Comparison of ENCODE assay signal across 22 mouse cellular contexts in the genomic region with DNA sequence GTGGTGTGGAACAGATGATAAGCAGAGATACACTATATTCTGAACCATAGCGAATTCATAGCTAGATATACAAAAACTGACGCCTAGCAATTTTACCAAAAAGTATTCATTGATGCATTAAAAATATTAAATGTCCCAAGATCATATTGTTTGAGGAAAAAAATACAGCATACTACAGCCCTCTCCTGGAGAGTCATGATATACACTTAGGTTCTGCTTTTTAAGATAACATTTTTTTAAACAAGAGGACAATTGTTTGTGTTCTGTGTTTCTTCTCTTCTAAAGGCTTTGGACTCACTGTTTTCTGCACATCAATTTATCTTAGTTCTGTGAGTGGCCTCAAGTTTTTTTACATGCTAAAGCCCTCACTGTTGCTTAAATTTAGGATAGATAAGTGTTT.
DNase-seq lines count a peak whose midpoint lies in the region; ATAC-seq and TF ChIP-seq lines count a peak whose summit lies in the region.
"Had no signal": no experiment of that assay in that cellular context is flagged by ENCODE, and none has a peak within 500 bp of the region (broad histone marks: within the 10 kb centered on the region; RNA-seq: fewer than 3 reads in every experiment).

No protein-coding gene starts in this region.

- no peak overlapping the region for H3K4me3 ChIP-seq in left cerebral cortex, adult 2 months
- H3K4me3 ChIP-seq in CH12.LX (replicated peaks in 1 of 3; ENCODE audit: low read depth in 2 of 3, low read length in 2 of 3, poor library complexity in 1 of 3), result no peak overlapping the region
- H3K4me3 ChIP-seq in midbrain, embryonic 16.5 days (ENCODE audit: low read depth, low read length), result no peak overlapping the region
- H3K4me3 ChIP-seq: forebrain, embryonic 12.5 days; heart, embryonic 15.5 days had no signal

- peak; percentile 71; the same call in 1 of the 2 replicates for ATAC-seq in neutrophil, adult 5-6 weeks (ENCODE audit: extremely low read depth, insufficient number of reproducible peaks, low FRiP score, poor library complexity, severe bottlenecking)
- ATAC-seq in midbrain, embryonic 16.5 days, result no peak
- ATAC-seq: CD4-positive, CD25-positive, alpha-beta regulatory T cell, adult 4 months; hindbrain, postnatal 0 days had no signal

- DNase-seq in left cerebral cortex, adult 2 months (ENCODE audit: extremely low spot score in 1 of 2, low spot score in 2 of 2), result no peak
- DNase-seq in left cerebral cortex, adult 9 months (ENCODE audit: low spot score in 2 of 2), result no peak
- DNase-seq in CH12.LX (ENCODE audit: extremely low read depth), result no peak
- DNase-seq in adipocyte (ENCODE audit: low spot score), result peak; percentile 28
- no peak for DNase-seq in layer of hippocampus, adult 9-10 months (ENCODE audit: low spot score)
- DNase-seq: adrenal gland, adult 2 months; cerebellum, adult 9-11 months; gastrocnemius, postnatal 14 days; kidney, adult 18-20 months; kidney, postnatal 14 days; layer of hippocampus, adult 9-11 months; left cerebral cortex, postnatal 4 days; liver; lung, postnatal 36 days; thymus, postnatal 25 days had no signal

- H3K27ac ChIP-seq in left cerebral cortex, adult 2 months, result no peak overlapping the region
- H3K27ac ChIP-seq in CH12.LX (ENCODE audit: insufficient read depth, low read depth), result no peak overlapping the region
- no peak overlapping the region for H3K27ac ChIP-seq in midbrain, embryonic 16.5 days (ENCODE audit: low read length)
- H3K27ac ChIP-seq: forebrain, embryonic 12.5 days; heart, embryonic 15.5 days; hindbrain, postnatal 0 days had no signal

- TF ChIP-seq POLR2A in CH12.LX (IDR thresholded peaks at IDR 0.05; ENCODE audit: low read depth, low read length), result no peak

- no peak overlapping the region for H3K9ac ChIP-seq in CH12.LX (ENCODE audit: insufficient read depth, low read depth)
- H3K9ac ChIP-seq in midbrain, embryonic 16.5 days (ENCODE audit: low read depth, low read length), result no peak overlapping the region
- H3K9ac ChIP-seq: forebrain, embryonic 12.5 days; heart, embryonic 15.5 days had no signal

- no peaks in the 10 kb centered on the region for H3K36me3 ChIP-seq in CH12.LX (replicated peaks in 1 of 2; ENCODE audit: control insufficient read depth in 1 of 2, insufficient read depth in 1 of 2, low read length in 1 of 2)
- H3K36me3 ChIP-seq in midbrain, embryonic 16.5 days (ENCODE audit: control insufficient read depth, insufficient read depth, low read length), result no peaks in the 10 kb centered on the region
- H3K36me3 ChIP-seq: forebrain, embryonic 12.5 days; G1E; heart, embryonic 15.5 days had no signal

- peak; percentile 54 for TF ChIP-seq RAD21 in CH12.LX (IDR thresholded peaks at IDR 0.05; ENCODE audit: low read depth, low read length)

- no peaks in the 10 kb centered on the region for H3K79me2 ChIP-seq in CH12.LX (replicated peaks; ENCODE audit: control insufficient read depth, extremely low read depth, insufficient read depth, poor library complexity, severe bottlenecking)

- in situ Hi-C loops in CH12.LX (cut with MboI; ENCODE audit: low pct_ligation_motif_present, low pct_unique_long_range_greater_than_20kb, low sequenced_read_pairs), result no loop called here

- no peak overlapping the region for H3K4me2 ChIP-seq in CH12.LX (ENCODE audit: insufficient read depth, low read depth, poor library complexity, severe bottlenecking)
- no peak overlapping the region for H3K4me2 ChIP-seq in midbrain, embryonic 16.5 days (ENCODE audit: low read length)
- H3K4me2 ChIP-seq: forebrain, embryonic 12.5 days; heart, embryonic 15.5 days had no signal

- dilution Hi-C loops in CH12.LX (cut with MboI; ENCODE audit: extremely low pct_ligation_motif_present, extremely low pct_unique_long_range_greater_than_20kb, low sequenced_read_pairs), result no loop called here

- no peaks in the 10 kb centered on the region for H3K9me3 ChIP-seq in CH12.LX (replicated peaks; ENCODE audit: low read length)
- H3K9me3 ChIP-seq in midbrain, embryonic 16.5 days (replicated peaks; ENCODE audit: control insufficient read depth, low read length, poor library complexity, severe bottlenecking), result no peaks in the 10 kb centered on the region
- H3K9me3 ChIP-seq: forebrain, embryonic 12.5 days; heart, embryonic 15.5 days had no signal

- no peak for TF ChIP-seq EP300 in CH12.LX (IDR thresholded peaks at IDR 0.05; ENCODE audit: low read length)

- TF ChIP-seq CTCF in left cerebral cortex, adult 2 months (IDR thresholded peaks at IDR 0.05), result peak; percentile 51
- TF ChIP-seq CTCF in CH12.LX (conservative IDR thresholded peaks at IDR 0.05 in 1 of 2, IDR thresholded peaks at IDR 0.05 in 1 of 2; ENCODE audit: low read depth in 2 of 2, low read length in 2 of 2), result peak in 1 of 2 experiments; percentile 55; a peak in 2 of 4 replicates

- no peaks in the 10 kb centered on the region for H3K27me3 ChIP-seq in CH12.LX (replicated peaks)
- H3K27me3 ChIP-seq in midbrain, embryonic 16.5 days (ENCODE audit: control insufficient read depth, insufficient read depth, low read depth, low read length), result no peaks in the 10 kb centered on the region
- H3K27me3 ChIP-seq: forebrain, embryonic 12.5 days; heart, embryonic 15.5 days had no signal

- intact Hi-C loops in left cerebral cortex, adult 2 months (cut with DNase I), result loop anchor here (5.0 kb wide), 3 partner anchors 105 to 370 kb away; no protein-coding TSS in a partner anchor

- no peaks in the 10 kb centered on the region for H3K4me1 ChIP-seq in CH12.LX (ENCODE audit: control insufficient read depth in 1 of 2, insufficient read depth in 2 of 2)
- H3K4me1 ChIP-seq in midbrain, embryonic 16.5 days (ENCODE audit: control insufficient read depth, insufficient read depth, low read length), result no peaks in the 10 kb centered on the region
- H3K4me1 ChIP-seq: forebrain, embryonic 12.5 days; heart, embryonic 15.5 days had no signal

- WGBS in midbrain, embryonic 16.5 days, result 97% methylated on average over 2 of the region's 2 CpGs

TF ChIP-seq in CH12.LX, 34 proteins besides CTCF, POLR2A, EP300 and RAD21:
- TF ChIP-seq TCF12 (IDR thresholded peaks at IDR 0.05; ENCODE audit: low read depth, low read length) (no peak), MAFK (IDR thresholded peaks at IDR 0.05; ENCODE audit: insufficient replicate concordance, low read length) (no peak), ZNF384 (IDR thresholded peaks at IDR 0.05; ENCODE audit: low read depth, low read length) (peak; percentile 60; the same call in 1 of the 2 replicates), SMC3 (IDR thresholded peaks at IDR 0.05; ENCODE audit: low read depth, low read length) (peak; percentile 42)
